In the genomic region with DNA sequence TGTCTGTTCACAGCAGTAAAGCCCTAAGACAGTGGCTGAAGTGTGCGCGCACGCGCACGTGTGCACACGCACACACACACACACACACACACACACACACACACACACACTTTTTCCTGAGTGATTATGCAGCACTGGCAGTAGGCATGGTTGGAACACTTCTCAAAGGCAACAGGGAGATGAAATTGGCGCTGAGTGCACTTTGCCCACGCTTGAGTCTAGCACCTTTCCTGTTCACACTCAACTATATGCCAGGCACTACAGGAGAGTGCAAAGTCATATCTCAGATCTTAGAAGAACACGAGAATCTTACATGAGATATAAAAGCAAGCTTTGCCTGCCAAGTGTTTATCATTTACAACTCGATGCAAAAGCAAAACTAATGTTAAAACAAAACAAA, we compare ENCODE assay signal across 26 mouse cellular contexts. TPM values are rescaled to one million over a fixed set of nuclear protein-coding genes. Genes with fewer than 3 reads are reported as not detected.
DNase-seq lines count a peak whose midpoint lies in the region; ATAC-seq lines count a peak whose summit lies in the region.
"Had no signal": no experiment of that assay in that cellular context is flagged by ENCODE, and none has a peak within 500 bp of the region (broad histone marks: within the 10 kb centered on the region; RNA-seq: fewer than 3 reads in every experiment).

No protein-coding gene starts in this region.

- H3K9ac ChIP-seq in forebrain, embryonic 14.5 days (ENCODE audit: low read length) = no peak overlapping the region
- H3K9ac ChIP-seq: embryonic facial prominence, embryonic 12.5 days; embryonic facial prominence, embryonic 15.5 days; forebrain, embryonic 12.5 days; heart, embryonic 12.5 days; heart, embryonic 15.5 days; hindbrain, embryonic 13.5 days had no signal

- no peak overlapping the region for H3K4me2 ChIP-seq in forebrain, embryonic 14.5 days (ENCODE audit: low read length)
- H3K4me2 ChIP-seq: embryonic facial prominence, embryonic 12.5 days; embryonic facial prominence, embryonic 15.5 days; forebrain, embryonic 12.5 days; heart, embryonic 12.5 days; heart, embryonic 15.5 days; hindbrain, embryonic 13.5 days had no signal

- H3K27ac ChIP-seq in forebrain, embryonic 14.5 days (ENCODE audit: low read depth, low read length) = no peak overlapping the region
- no peak overlapping the region for H3K27ac ChIP-seq in forebrain, embryonic 10.5 days
- H3K27ac ChIP-seq: embryonic facial prominence, embryonic 12.5 days; embryonic facial prominence, embryonic 15.5 days; forebrain, embryonic 12.5 days; heart, embryonic 15.5 days; hindbrain, embryonic 10.5 days; hindbrain, embryonic 13.5 days had no signal

- no peaks in the 10 kb centered on the region for H3K27me3 ChIP-seq in forebrain, embryonic 14.5 days (replicated peaks; ENCODE audit: control insufficient read depth, insufficient read depth, low read length)
- H3K27me3 ChIP-seq in forebrain, embryonic 10.5 days (ENCODE audit: poor library complexity, severe bottlenecking) = no peaks in the 10 kb centered on the region
- H3K27me3 ChIP-seq: embryonic facial prominence, embryonic 12.5 days; embryonic facial prominence, embryonic 15.5 days; forebrain, embryonic 12.5 days; heart, embryonic 12.5 days; heart, embryonic 15.5 days; hindbrain, embryonic 13.5 days had no signal

- intact Hi-C loops in left cerebral cortex, postnatal 14 days (cut with DNase I) = no loop called here
- intact Hi-C loops in left cerebral cortex, postnatal 4 days (cut with DNase I) = no loop called here

- H3K36me3 ChIP-seq in forebrain, embryonic 14.5 days (ENCODE audit: control insufficient read depth, insufficient read depth, low read length) = no peaks in the 10 kb centered on the region
- no peaks in the 10 kb centered on the region for H3K36me3 ChIP-seq in forebrain, embryonic 10.5 days (replicated peaks)
- H3K36me3 ChIP-seq: embryonic facial prominence, embryonic 12.5 days; embryonic facial prominence, embryonic 15.5 days; forebrain, embryonic 12.5 days; heart, embryonic 12.5 days; heart, embryonic 15.5 days; hindbrain, embryonic 10.5 days; hindbrain, embryonic 13.5 days had no signal

- WGBS in forebrain, embryonic 14.5 days = 89% methylated on average over 10 of the region's 10 CpGs
- WGBS in forebrain, embryonic 10.5 days = 92% methylated on average over 10 of the region's 10 CpGs

- no peak for ATAC-seq in forebrain, embryonic 14.5 days
- ATAC-seq: activated CD4-positive, CD25-positive, alpha-beta regulatory T cell, adult 4 months; forebrain, embryonic 16.5 days; hindbrain, embryonic 16.5 days had no signal

- no peak overlapping the region for H3K4me3 ChIP-seq in forebrain, embryonic 14.5 days (ENCODE audit: low read depth, low read length)
- H3K4me3 ChIP-seq in forebrain, embryonic 10.5 days = no peak overlapping the region
- H3K4me3 ChIP-seq: embryonic facial prominence, embryonic 12.5 days; embryonic facial prominence, embryonic 15.5 days; forebrain, embryonic 12.5 days; heart, embryonic 12.5 days; heart, embryonic 15.5 days; hindbrain, embryonic 10.5 days; hindbrain, embryonic 13.5 days had no signal

- H3K9me3 ChIP-seq in forebrain, embryonic 14.5 days (replicated peaks; ENCODE audit: control insufficient read depth, low read length) = no peaks in the 10 kb centered on the region
- no peaks in the 10 kb centered on the region for H3K9me3 ChIP-seq in forebrain, embryonic 10.5 days
- H3K9me3 ChIP-seq: embryonic facial prominence, embryonic 12.5 days; embryonic facial prominence, embryonic 15.5 days; forebrain, embryonic 12.5 days; heart, embryonic 15.5 days had no signal

- DNase-seq in forebrain, embryonic 14.5 days (ENCODE audit: low spot score) = peak; percentile 2
- DNase-seq in forebrain, embryonic 10.5 days (ENCODE audit: extremely low spot score, low spot score) = no peak
- peak; percentile 7 to 40 for DNase-seq in left cerebral cortex, postnatal 14 days (ENCODE audit: low spot score in 2 of 2)
- no peak for DNase-seq in left cerebral cortex, postnatal 4 days
- peak; percentile 14 to 29 for DNase-seq in right cerebral cortex, postnatal 36 days (ENCODE audit: low spot score in 2 of 2)
- DNase-seq in right cerebral cortex, postnatal 25 days = no peak
- DNase-seq: adrenal gland, adult 8-10 months; adrenal gland, postnatal 25 days; cerebellum, adult 11 months; cerebellum, adult 2 months; cerebellum, adult 9-11 months; cerebellum, postnatal 25 days; gastrocnemius, postnatal 25 days; heart, adult 18-20 months; heart, postnatal 10 days; heart, postnatal 36 days had no signal

- no peaks in the 10 kb centered on the region for H3K4me1 ChIP-seq in forebrain, embryonic 14.5 days (ENCODE audit: control insufficient read depth, insufficient read depth, low read length)
- H3K4me1 ChIP-seq in forebrain, embryonic 10.5 days = no peaks in the 10 kb centered on the region
- H3K4me1 ChIP-seq: embryonic facial prominence, embryonic 12.5 days; embryonic facial prominence, embryonic 15.5 days; forebrain, embryonic 12.5 days; heart, embryonic 12.5 days; heart, embryonic 15.5 days; hindbrain, embryonic 10.5 days; hindbrain, embryonic 13.5 days had no signal

RNA-seq across cellular contexts. Expression of gene Kbtbd8, which starts 47.3 kb away (rescaled TPM):
- 6.1 and 8.7 TPM in 2 replicates for polyA plus RNA-seq in forebrain, embryonic 14.5 days (2014; fragmentation: Nextera tagmentation; extraction: Ambion mirVana)
- polyA plus RNA-seq in forebrain, embryonic 10.5 days (2016; fragmentation: Nextera tagmentation; extraction: Ambion mirVana) = 11.3 and 12.2 TPM in 2 replicates
- total RNA-seq in left cerebral cortex, postnatal 14 days (2021) = 10 to 100 TPM in 1 of 2 experiments, 1 to 10 TPM in 1; 8.0 to 10.1 TPM
- total RNA-seq in left cerebral cortex, postnatal 4 days (2021) = 10 to 100 TPM in 1 of 2 experiments, 1 to 10 TPM in 1; 8.0 to 10.5 TPM

Comparison
In these comparisons a context has a peak if more than half of its experiments do, and no peak if none do; other contexts are left out.
1. DNase-seq: peak in forebrain, embryonic 14.5 days (single experiment), left cerebral cortex, postnatal 14 days (2 of 2) and right cerebral cortex, postnatal 36 days (2 of 2); none in forebrain, embryonic 10.5 days (single experiment), left cerebral cortex, postnatal 4 days (single experiment) and right cerebral cortex, postnatal 25 days (single experiment).